Mouse (Mus musculus): ENCODE measurements at regions not wholly inside any gene's neighbourhood (a gene's known extent, or its start where the extent isn't known, plus 50 kb on each side); places are given as distances from the start of the nearest gene placed in this dataset.

GRCm38 (mm10) chr7:71524577-71525126, 173.4 kb upstream of the Gm10295 start:
- no peak for TF ChIP-seq CTCF (IDR thresholded peaks at IDR 0.05; ENCODE audit: low read depth)
- TF ChIP-seq EP300 (IDR thresholded peaks at IDR 0.05; ENCODE audit: low read depth), result no peak
